8 mouse cellular contexts compared by ENCODE assay signal in genomic region chr11:70055618-70056214, GRCm38 (mm10). TPM values are rescaled to one million over a fixed set of nuclear protein-coding genes. Genes with fewer than 3 reads are reported as not detected.
DNase-seq lines count a peak whose midpoint lies in the region; ATAC-seq and TF ChIP-seq lines count a peak whose summit lies in the region.

No protein-coding gene starts in this region.

- no peak for TF ChIP-seq POLR2A in cerebellum, adult 2 months (IDR thresholded peaks at IDR 0.05; ENCODE audit: borderline replicate concordance, insufficient read depth, low read length)

- in situ Hi-C loops in Patski (cut with MboI; ENCODE audit: low pct_unique_long_range_greater_than_20kb): loop anchor here (5.0 kb wide), 1 partner anchor 147 kb away; no protein-coding TSS in a partner anchor

- no peak overlapping the region for H3K27ac ChIP-seq in cerebellum, adult 2 months (ENCODE audit: insufficient read depth, low read length)
- H3K27ac ChIP-seq in forebrain, postnatal 0 days (ENCODE audit: low read depth, low read length): no peak overlapping the region
- no peak overlapping the region for H3K27ac ChIP-seq in hindbrain, embryonic 11.5 days (ENCODE audit: low read depth, low read length)
- no peak overlapping the region for H3K27ac ChIP-seq in left cerebral cortex, adult 2 months

- intact Hi-C loops in left cerebral cortex, adult 2 months (cut with DNase I): loop anchor here (2.0 to 5.0 kb wide), 2 partner anchors 123 to 157 kb away; partner anchors contain the start of gene Slc16a11

- no peaks in the 10 kb centered on the region for H3K36me3 ChIP-seq in forebrain, postnatal 0 days (ENCODE audit: insufficient read depth)
- H3K36me3 ChIP-seq in hindbrain, embryonic 11.5 days (ENCODE audit: control insufficient read depth, insufficient read depth, low read length): no peaks in the 10 kb centered on the region

- peak overlapping the region; percentile 21 for H3K4me2 ChIP-seq in forebrain, postnatal 0 days (ENCODE audit: low read depth)
- H3K4me2 ChIP-seq in hindbrain, embryonic 11.5 days (replicated peaks; ENCODE audit: low read depth, low read length): 0 out of 2 replicates have a peak overlapping the region, but pooled peaks have one; percentile 3

- H3K4me1 ChIP-seq in cerebellum, adult 2 months (ENCODE audit: control insufficient read depth, insufficient read depth, low read length): peaks cover 7% of the 10 kb centered on the region
- H3K4me1 ChIP-seq in forebrain, postnatal 0 days (ENCODE audit: insufficient read depth): no peaks in the 10 kb centered on the region
- 0 out of 2 replicates have a peak, but pooled peaks cover 2% of the 10 kb centered on the region for H3K4me1 ChIP-seq in hindbrain, embryonic 11.5 days (replicated peaks; ENCODE audit: control insufficient read depth, insufficient read depth, low read length)

- 24% methylated on average over 18 of the region's 18 CpGs for WGBS in cerebellum, adult 2 months
- 26% methylated on average over 18 of the region's 18 CpGs for WGBS in forebrain, postnatal 0 days
- WGBS in hindbrain, embryonic 11.5 days: 28% methylated on average over 18 of the region's 18 CpGs

- H3K27me3 ChIP-seq in Patski: peaks cover 4% of the 10 kb centered on the region
- H3K27me3 ChIP-seq in cerebellum, adult 2 months (ENCODE audit: control insufficient read depth, insufficient read depth, low read length): no peaks in the 10 kb centered on the region
- no peaks in the 10 kb centered on the region for H3K27me3 ChIP-seq in forebrain, postnatal 0 days (ENCODE audit: insufficient read depth, low read length)
- no peaks in the 10 kb centered on the region for H3K27me3 ChIP-seq in hindbrain, embryonic 11.5 days (ENCODE audit: control insufficient read depth, insufficient read depth, low read length)

- H3K4me3 ChIP-seq in cerebellum, adult 2 months (replicated peaks; ENCODE audit: insufficient read depth, low read depth, low read length): no peak overlapping the region
- H3K4me3 ChIP-seq in forebrain, postnatal 0 days (ENCODE audit: low read depth, low read length): no peak overlapping the region
- H3K4me3 ChIP-seq in hindbrain, embryonic 11.5 days (ENCODE audit: low read depth, low read length): no peak overlapping the region
- H3K4me3 ChIP-seq in left cerebral cortex, adult 2 months: no peak overlapping the region

- POLR2A ChIA-PET in Patski (lab: Charles Lee): no interaction called here

- no peaks in the 10 kb centered on the region for H3K9me3 ChIP-seq in forebrain, postnatal 0 days (ENCODE audit: low read length)
- H3K9me3 ChIP-seq in hindbrain, embryonic 11.5 days (ENCODE audit: control insufficient read depth, low read length): no peaks in the 10 kb centered on the region

- CTCF ChIA-PET in Patski (lab: Charles Lee): interaction anchor here (1.1 to 1.3 kb wide), 7 partner anchors 12 to 143 kb away, joined by 3 to 6 read pairs (median 3); no protein-coding TSS in a partner anchor

- peak; percentile 90 for TF ChIP-seq CTCF in Patski (IDR thresholded peaks at IDR 0.05)
- peak; percentile 95 for TF ChIP-seq CTCF in cerebellum, adult 2 months (IDR thresholded peaks at IDR 0.05; ENCODE audit: borderline replicate concordance, insufficient read depth, low read depth, low read length)
- TF ChIP-seq CTCF in forebrain, postnatal 0 days (IDR thresholded peaks at IDR 0.05; ENCODE audit: low read depth): peak; percentile 94
- peak; percentile 93 for TF ChIP-seq CTCF in left cerebral cortex, adult 2 months (IDR thresholded peaks at IDR 0.05)

- no peak for DNase-seq in Patski (ENCODE audit: low read depth, low spot score)
- peak; percentile 67 to 81 for DNase-seq in cerebellum, adult 2 months
- peak; percentile 86 for DNase-seq in forebrain, postnatal 0 days
- DNase-seq in hindbrain, embryonic 11.5 days (ENCODE audit: low spot score): peak; percentile 90
- DNase-seq in left cerebral cortex, adult 2 months (ENCODE audit: extremely low spot score in 1 of 2, low spot score in 2 of 2): peak; percentile 62 to 74
- DNase-seq in right cerebral cortex, postnatal 4 days: peak; percentile 76

- no peak overlapping the region for H3K9ac ChIP-seq in forebrain, postnatal 0 days
- H3K9ac ChIP-seq in hindbrain, embryonic 11.5 days (ENCODE audit: low read depth, low read length): no peak overlapping the region

- ATAC-seq in Patski: no peak
- ATAC-seq in forebrain, postnatal 0 days: peak; percentile 80
- ATAC-seq in hindbrain, embryonic 11.5 days (ENCODE audit: low FRiP score): 0 out of 2 replicates have a peak, but pooled peaks have one; percentile 40
- ATAC-seq in megakaryocyte progenitor cell, adult 5-6 weeks (replicated peaks; ENCODE audit: poor library complexity): peak; percentile 95
- ATAC-seq in inflammation-experienced regulatory T-cells, adult 6 months: no peak

RNA-seq across cellular contexts. Expression of gene Asgr1, which starts 1.8 kb away (rescaled TPM):
- not detected for polyA plus RNA-seq in Patski (2021)
- 13.8 and 17.1 TPM in 2 replicates for polyA plus RNA-seq in cerebellum, adult 2 months (2012; rRNA removed)
- total RNA-seq in forebrain, postnatal 0 days (2014; rRNA removed): 3.0 and 5.4 TPM in 2 replicates
- polyA plus RNA-seq in forebrain, postnatal 0 days (2015; fragmentation: Nextera tagmentation; extraction: Ambion mirVana): 4.3 and 4.5 TPM in 2 replicates
- polyA plus RNA-seq in hindbrain, embryonic 11.5 days (2014; fragmentation: Nextera tagmentation; extraction: Ambion mirVana): 0.29 and 0.40 TPM in 2 replicates
- 1 to 10 TPM; 1.8 to 2.1 TPM for total RNA-seq in left cerebral cortex, adult 2 months (2021)
- not detected in 2 replicates for total RNA-seq in megakaryocyte progenitor cell, adult 5-6 weeks (2015)
- not detected in 2 replicates for total RNA-seq in megakaryocyte progenitor cell, adult 5-6 weeks (2017)
- polyA plus RNA-seq in inflammation-experienced regulatory T-cells, adult 6 months (2017; shearing (Covaris generic)): not detected

RNA-seq across cellular contexts. Expression of gene Asgr2, which starts 36.7 kb away (rescaled TPM):
- not detected for polyA plus RNA-seq in Patski (2021)
- 0.11 and 0.17 TPM in 2 replicates for polyA plus RNA-seq in cerebellum, adult 2 months (2012; rRNA removed)
- total RNA-seq in forebrain, postnatal 0 days (2014; rRNA removed): not detected in 2 replicates
- polyA plus RNA-seq in forebrain, postnatal 0 days (2015; fragmentation: Nextera tagmentation; extraction: Ambion mirVana): not detected in 2 replicates
- not detected in 2 replicates for polyA plus RNA-seq in hindbrain, embryonic 11.5 days (2014; fragmentation: Nextera tagmentation; extraction: Ambion mirVana)
- total RNA-seq in left cerebral cortex, adult 2 months (2021): not detected
- total RNA-seq in megakaryocyte progenitor cell, adult 5-6 weeks (2015): not detected in 2 replicates
- total RNA-seq in megakaryocyte progenitor cell, adult 5-6 weeks (2017): 0.62 TPM in 1 of 2 replicates, not detected in the other
- polyA plus RNA-seq in inflammation-experienced regulatory T-cells, adult 6 months (2017; shearing (Covaris generic)): not detected

RNA-seq across cellular contexts. Expression of gene Dlg4, which starts 39.0 kb away (rescaled TPM):
- 48.1 TPM for polyA plus RNA-seq in Patski (2021)
- polyA plus RNA-seq in cerebellum, adult 2 months (2012; rRNA removed): 352 and 374 TPM in 2 replicates
- 214 and 230 TPM in 2 replicates for total RNA-seq in forebrain, postnatal 0 days (2014; rRNA removed)
- 12.1 and 14.3 TPM in 2 replicates for polyA plus RNA-seq in forebrain, postnatal 0 days (2015; fragmentation: Nextera tagmentation; extraction: Ambion mirVana)
- polyA plus RNA-seq in hindbrain, embryonic 11.5 days (2014; fragmentation: Nextera tagmentation; extraction: Ambion mirVana): 13.2 and 18.7 TPM in 2 replicates
- 100 to 1,000 TPM; 818 to 875 TPM for total RNA-seq in left cerebral cortex, adult 2 months (2021)
- total RNA-seq in megakaryocyte progenitor cell, adult 5-6 weeks (2015): 5.8 and 6.7 TPM in 2 replicates
- total RNA-seq in megakaryocyte progenitor cell, adult 5-6 weeks (2017): 3.8 and 4.1 TPM in 2 replicates
- 10 to 100 TPM in 2 of 3 experiments, 1 to 10 TPM in 1; 7.1 to 14.6 (median 11.2) TPM for polyA plus RNA-seq in inflammation-experienced regulatory T-cells, adult 6 months (2017; shearing (Covaris generic))

RNA-seq across cellular contexts. Expression of gene Acadvl, which starts 40.5 kb away (rescaled TPM):
- polyA plus RNA-seq in Patski (2021): 234 TPM
- 104 and 112 TPM in 2 replicates for polyA plus RNA-seq in cerebellum, adult 2 months (2012; rRNA removed)
- total RNA-seq in forebrain, postnatal 0 days (2014; rRNA removed): 45.1 and 47.7 TPM in 2 replicates
- 47.9 and 51.5 TPM in 2 replicates for polyA plus RNA-seq in forebrain, postnatal 0 days (2015; fragmentation: Nextera tagmentation; extraction: Ambion mirVana)
- 45.1 and 52.1 TPM in 2 replicates for polyA plus RNA-seq in hindbrain, embryonic 11.5 days (2014; fragmentation: Nextera tagmentation; extraction: Ambion mirVana)
- total RNA-seq in left cerebral cortex, adult 2 months (2021): 10 to 100 TPM; 59.4 to 62.5 TPM
- total RNA-seq in megakaryocyte progenitor cell, adult 5-6 weeks (2015): 28.7 and 45.7 TPM in 2 replicates
- 43.6 and 49.1 TPM in 2 replicates for total RNA-seq in megakaryocyte progenitor cell, adult 5-6 weeks (2017)
- 100 to 1,000 TPM; 110 to 132 (median 128) TPM for polyA plus RNA-seq in inflammation-experienced regulatory T-cells, adult 6 months (2017; shearing (Covaris generic))

RNA-seq across cellular contexts. Expression of gene Dvl2, which starts 55.3 kb away (rescaled TPM):
- polyA plus RNA-seq in Patski (2021): 41.6 TPM
- polyA plus RNA-seq in cerebellum, adult 2 months (2012; rRNA removed): 27.2 and 28.9 TPM in 2 replicates
- total RNA-seq in forebrain, postnatal 0 days (2014; rRNA removed): 31.9 and 43.9 TPM in 2 replicates
- 12.7 and 15.7 TPM in 2 replicates for polyA plus RNA-seq in forebrain, postnatal 0 days (2015; fragmentation: Nextera tagmentation; extraction: Ambion mirVana)
- polyA plus RNA-seq in hindbrain, embryonic 11.5 days (2014; fragmentation: Nextera tagmentation; extraction: Ambion mirVana): 24.6 and 27.2 TPM in 2 replicates
- total RNA-seq in left cerebral cortex, adult 2 months (2021): 10 to 100 TPM; 32.6 to 32.9 TPM
- 9.5 and 9.8 TPM in 2 replicates for total RNA-seq in megakaryocyte progenitor cell, adult 5-6 weeks (2015)
- total RNA-seq in megakaryocyte progenitor cell, adult 5-6 weeks (2017): 9.5 and 14.7 TPM in 2 replicates
- polyA plus RNA-seq in inflammation-experienced regulatory T-cells, adult 6 months (2017; shearing (Covaris generic)): 1 to 10 TPM; 2.5 to 5.0 (median 4.9) TPM

Comparison
In these comparisons a context has a peak if more than half of its experiments do, and no peak if none do; other contexts are left out.
1. ATAC-seq: peak in forebrain, postnatal 0 days (single experiment), hindbrain, embryonic 11.5 days (single experiment) and megakaryocyte progenitor cell, adult 5-6 weeks (single experiment); none in Patski (single experiment) and inflammation-experienced regulatory T-cells, adult 6 months (single experiment).
2. Peak in every context shown above with its lines, with median percentiles within 50 percentile points of each other: CTCF ChIP-seq.